Mouse (Mus musculus): Measurements from ENCODE around the gene Kctd2. TPM values are rescaled to one million over a fixed set of nuclear protein-coding genes. Genes with fewer than 3 reads are reported as not detected.

Kctd2 gene
- polyA plus RNA-seq (2017; shearing (Covaris generic)), result 81.7 TPM

DNA sequence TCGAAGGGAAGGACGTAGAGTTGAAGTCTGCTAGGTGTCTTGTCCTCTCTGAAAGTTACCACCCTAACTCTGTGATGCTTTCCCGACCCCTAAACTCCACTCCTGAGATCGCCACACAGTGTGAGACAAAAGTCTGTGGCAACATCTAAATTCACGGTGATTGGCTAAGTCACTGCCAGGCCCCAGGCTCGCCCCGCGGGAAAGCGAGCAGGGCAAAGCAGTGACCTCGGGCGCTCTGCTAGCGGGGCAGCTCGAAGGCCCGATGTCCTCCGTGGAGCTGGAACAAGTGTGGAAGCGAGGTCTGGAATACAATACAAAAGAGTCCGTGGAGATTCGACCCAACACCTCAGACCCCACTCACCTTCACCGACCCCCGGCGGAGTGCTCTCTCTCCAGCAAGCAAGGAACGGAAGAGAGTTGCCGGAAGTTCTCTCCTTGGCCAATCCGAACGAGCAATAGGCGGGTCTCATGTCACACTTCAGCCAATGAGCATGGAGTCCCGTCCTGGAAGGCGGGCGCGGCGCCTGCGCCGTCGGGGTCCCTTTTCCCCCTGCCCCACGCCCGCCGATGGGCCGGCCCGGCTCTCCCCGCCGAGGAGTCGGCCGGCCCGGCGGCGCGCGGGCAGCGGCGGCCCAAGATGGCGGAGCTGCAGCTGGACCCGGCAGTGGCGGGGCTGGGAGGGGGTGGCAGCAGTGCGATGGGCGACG lies at the start of gene Kctd2, which contains the start of gene Atp5h:
Gene Kctd2 (plus strand): TSS at position 598 of the 707 bp plus-strand sequence.
Gene Atp5h (minus strand): TSS at position 432 of the 707 bp plus-strand sequence.

GRCm38 (mm10) chr11:115381743-115382539 lies 38.0 kb upstream of the Kctd2 start, which contains the start of gene Cdr2l:
TSS of gene Cdr2l (plus strand) at chr11:115381916.

DNA sequence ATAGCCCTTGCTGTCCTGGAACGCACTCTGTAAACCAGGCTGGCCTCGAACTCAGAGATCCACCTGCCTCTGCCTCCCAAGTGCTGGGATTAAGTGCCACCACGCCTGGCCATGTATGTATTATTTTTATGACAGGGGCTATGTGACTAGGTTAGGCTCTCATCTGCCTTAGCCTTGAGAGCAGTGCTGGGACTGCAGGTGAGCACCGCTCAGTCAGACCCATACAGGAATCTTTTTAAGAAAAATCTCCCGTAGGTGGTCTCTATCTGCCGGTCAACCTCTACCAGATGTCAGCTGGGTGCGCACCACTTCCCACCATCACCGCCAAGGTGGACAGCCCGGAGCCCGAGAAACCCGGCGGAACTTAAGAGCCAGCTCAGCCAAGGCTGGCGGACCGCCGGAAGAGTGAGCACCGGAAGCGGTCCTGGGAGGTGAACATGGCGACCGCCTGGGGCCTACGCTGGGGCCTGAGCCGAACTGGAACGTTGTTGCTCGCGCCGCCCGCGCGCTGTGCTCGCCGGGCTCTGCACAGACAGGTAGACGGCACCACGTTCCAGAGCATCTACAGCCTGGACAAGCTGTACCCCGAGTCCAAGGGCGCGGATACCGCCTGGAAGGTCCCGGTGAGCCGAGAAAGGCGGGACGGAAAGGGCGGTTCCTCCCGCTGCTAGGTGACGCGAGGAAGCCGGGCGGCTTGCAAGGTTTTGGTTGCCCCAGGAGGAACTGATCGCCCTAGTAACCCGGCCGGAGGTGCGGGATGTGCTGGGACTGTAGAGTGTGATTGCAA lies 16.4 kb upstream of the Kctd2 start, which contains the start of gene Mrpl58:
Gene Mrpl58 (plus strand): TSS at position 415 of the 787 bp plus-strand sequence.

GRCm38 (mm10) chr11:115439906-115440595 lies 20.1 kb downstream of the Kctd2 start, which contains the start of gene Trim80:
TSS of gene Trim80 (plus strand) at chr11:115440545.

GRCm38 (mm10) chr11:115462243-115462891 lies 42.4 kb downstream of the Kctd2 start, which contains the start of gene Slc16a5:
TSS of gene Slc16a5 (plus strand) at chr11:115462474.

GRCm38 (mm10) chr11:115475025-115475757 lies 55.3 kb downstream of the Kctd2 start, which contains the start of gene Armc7:
TSS of gene Armc7 (plus strand) at chr11:115475667.

Other genes with a start within 250 kb of the Kctd2 start
- 16.7 TPM for gene Tmem104, start 232.6 kb upstream of the Kctd2 start, polyA plus RNA-seq (2017; shearing (Covaris generic))
- 9.5 TPM for gene Nat9, start 232.3 kb upstream of the Kctd2 start, polyA plus RNA-seq (2017; shearing (Covaris generic))
- gene Grin2c, start 152.9 kb upstream of the Kctd2 start, polyA plus RNA-seq (2017; shearing (Covaris generic)), result not detected
- 17.1 TPM for gene Fdxr, start 143.1 kb upstream of the Kctd2 start, polyA plus RNA-seq (2017; shearing (Covaris generic))
- 0.17 TPM for gene Fads6, start 122.5 kb upstream of the Kctd2 start, polyA plus RNA-seq (2017; shearing (Covaris generic))
- gene Otop2, start 113.0 kb upstream of the Kctd2 start, polyA plus RNA-seq (2017; shearing (Covaris generic)), result not detected
- not detected for gene Ush1g, start 98.1 kb upstream of the Kctd2 start, polyA plus RNA-seq (2017; shearing (Covaris generic))
- gene Otop3, start 85.4 kb upstream of the Kctd2 start, polyA plus RNA-seq (2017; shearing (Covaris generic)), result 0.32 TPM
- gene Hid1, start 52.4 kb upstream of the Kctd2 start, polyA plus RNA-seq (2017; shearing (Covaris generic)), result 47.3 TPM
- 0.34 TPM for gene Cdr2l, start 38.2 kb upstream of the Kctd2 start, polyA plus RNA-seq (2017; shearing (Covaris generic))
- 82.4 TPM for gene Mrpl58, start 16.4 kb upstream of the Kctd2 start, polyA plus RNA-seq (2017; shearing (Covaris generic))
- gene Atp5h, start 166 bp upstream of the Kctd2 start, polyA plus RNA-seq (2017; shearing (Covaris generic)), result 600 TPM
- 0.45 TPM for gene Trim80, start 20.4 kb downstream of the Kctd2 start, polyA plus RNA-seq (2017; shearing (Covaris generic))
- 1.3 TPM for gene Slc16a5, start 42.3 kb downstream of the Kctd2 start, polyA plus RNA-seq (2017; shearing (Covaris generic))
- 45.1 TPM for gene Armc7, start 55.5 kb downstream of the Kctd2 start, polyA plus RNA-seq (2017; shearing (Covaris generic))
- 208 TPM for gene Nt5c, start 71.7 kb downstream of the Kctd2 start, polyA plus RNA-seq (2017; shearing (Covaris generic))
- gene Jpt1, start 94.3 kb downstream of the Kctd2 start, polyA plus RNA-seq (2017; shearing (Covaris generic)), result 368 TPM
- gene Sumo2, start 116.1 kb downstream of the Kctd2 start, polyA plus RNA-seq (2017; shearing (Covaris generic)), result 690 TPM
- gene Nup85, start 144.3 kb downstream of the Kctd2 start, polyA plus RNA-seq (2017; shearing (Covaris generic)), result 58.3 TPM
- 94.3 TPM for gene Mrps7, start 183.8 kb downstream of the Kctd2 start, polyA plus RNA-seq (2017; shearing (Covaris generic))
- 33.7 TPM for gene Gga3, start 183.9 kb downstream of the Kctd2 start, polyA plus RNA-seq (2017; shearing (Covaris generic))
- gene Mif4gd, start 192.8 kb downstream of the Kctd2 start, polyA plus RNA-seq (2017; shearing (Covaris generic)), result 499 TPM
- 77.3 TPM for gene Slc25a19, start 208.2 kb downstream of the Kctd2 start, polyA plus RNA-seq (2017; shearing (Covaris generic))